Mouse (Mus musculus) G1E-ER4 (cell line): ENCODE results near the gene Ubash3a. TPM values are rescaled to one million over a fixed set of nuclear protein-coding genes. Genes with fewer than 3 reads are reported as not detected.

Source experiments
- GATA1 ChIP-seq: IDR thresholded peaks from one replicate; pipeline ENCODE4 v1.8.0; 2012; ENCODE audit warnings: low read length, inconsistent platforms
- polyA plus RNA-seq: library from polyadenylated mRNA; stranded (reverse); fragments of >175 nt; gene quantifications from 2 replicates; pipeline ENCODE4 v1.2.3, GENCODE M21; 2012

The Ubash3a gene
- polyA plus RNA-seq, 1 experiment: not detected

- no peak for TF ChIP-seq GATA1
Observed at GRCm38 (mm10) chr17:31265831-31266230, 58.2 kb downstream of the Ubash3a start.

GRCm38 (mm10) chr17:31266321-31266950, 58.8 kb downstream of the Ubash3a start:
- TF ChIP-seq GATA1: no peak

GRCm38 (mm10) chr17:31267138-31267537, 59.5 kb downstream of the Ubash3a start:
- no peak for TF ChIP-seq GATA1

- no peak for TF ChIP-seq GATA1
Observed at GRCm38 (mm10) chr17:31267603-31268002, 59.9 kb downstream of the Ubash3a start.

GRCm38 (mm10) chr17:31268016-31268415, 60.3 kb downstream of the Ubash3a start:
- TF ChIP-seq GATA1: no peak

GRCm38 (mm10) chr17:31269761-31270160, 62.1 kb downstream of the Ubash3a start:
- no peak for TF ChIP-seq GATA1

GRCm38 (mm10) chr17:31270246-31270645, 62.6 kb downstream of the Ubash3a start:
- TF ChIP-seq GATA1: no peak

- TF ChIP-seq GATA1: no peak
Observed at GRCm38 (mm10) chr17:31271136-31271851, 63.6 kb downstream of the Ubash3a start.

GRCm38 (mm10) chr17:31272416-31273165, 64.9 kb downstream of the Ubash3a start:
- no peak for TF ChIP-seq GATA1

- TF ChIP-seq GATA1: no peak
Observed at GRCm38 (mm10) chr17:31273631-31274030, 66.0 kb downstream of the Ubash3a start.

- no peak for TF ChIP-seq GATA1
Observed at GRCm38 (mm10) chr17:31275181-31275580, 67.5 kb downstream of the Ubash3a start.

- TF ChIP-seq GATA1: no peak
Observed at GRCm38 (mm10) chr17:31276207-31276921, 68.7 kb downstream of the Ubash3a start.

- no peak for TF ChIP-seq GATA1
Observed at GRCm38 (mm10) chr17:31276922-31277918, 69.5 kb downstream of the Ubash3a start, which contains the start of gene Rsph1. TSS of gene Rsph1 (minus strand) at chr17:31277383.

- TF ChIP-seq GATA1: no peak
Observed at GRCm38 (mm10) chr17:31277931-31278330, 70.3 kb downstream of the Ubash3a start.
